Mouse (Mus musculus) stomach, embryonic 15.5 days (tissue): ENCODE data around the gene H13. TPM values are rescaled to one million over a fixed set of nuclear protein-coding genes. Genes with fewer than 3 reads are reported as not detected.

Source experiments
- ATAC-seq: fragments of 200-750 bp; cut with Nextera tagmentation; 2 replicates; pipeline ENCODE4 v1.8.0; 2017; ENCODE audit warnings: low read depth, moderate number of reproducible peaks, moderate TSS enrichment; ENCODE audit not compliant: insufficient read depth, low FRiP score
- H3K27ac ChIP-seq: fragments of 300-500 bp; sonication (generic); 2 replicates; pipeline ENCODE4 v1.5.1; 2015; ENCODE audit warnings: mild to moderate bottlenecking, inconsistent platforms
- H3K27me3 ChIP-seq: fragments of 300-500 bp; sonication (generic); replicated peaks from 2 replicates; pipeline ENCODE4 v1.6.1; 2015; ENCODE audit warnings: inconsistent platforms
- H3K36me3 ChIP-seq: fragments of 300-500 bp; sonication (generic); 2 replicates; pipeline ENCODE4 v1.6.1; 2015; ENCODE audit warnings: inconsistent platforms
- H3K4me1 ChIP-seq: fragments of 300-500 bp; sonication (generic); 2 replicates; pipeline ENCODE4 v1.6.1; 2015; ENCODE audit warnings: inconsistent platforms
- H3K4me2 ChIP-seq: fragments of 300-500 bp; sonication (generic); 2 replicates; pipeline ENCODE4 v1.6.1; 2015; ENCODE audit warnings: mild to moderate bottlenecking, inconsistent platforms
- H3K4me3 ChIP-seq: fragments of 300-500 bp; sonication (generic); replicated peaks from 2 replicates; pipeline ENCODE4 v1.5.1; 2015; ENCODE audit warnings: inconsistent platforms
- H3K9ac ChIP-seq: fragments of 300-500 bp; sonication (generic); 2 replicates; pipeline ENCODE4 v1.6.1; 2015; ENCODE audit warnings: inconsistent platforms
- H3K9me3 ChIP-seq: fragments of 300-500 bp; sonication (generic); 2 replicates; pipeline ENCODE4 v1.6.1; 2016; ENCODE audit warnings: inconsistent platforms
- WGBS: fragments of 180-500 bp; shearing (Covaris S2); methylation state at CpG from one replicate; pipeline ENCODE4 v1.1.7; 2015; 5-methylcytosine and 5-hydroxymethylcytosine counted together
- polyA plus RNA-seq: library from polyadenylated mRNA; unstranded; fragments of >200 nt; fragmentation: Nextera tagmentation; extraction: Ambion mirVana; gene quantifications from 2 replicates; pipeline ENCODE4 v1.2.1, GENCODE M21; 2015

H13 gene
- polyA plus RNA-seq, 1 experiment from 2014 or later, result 122 TPM

DNA sequence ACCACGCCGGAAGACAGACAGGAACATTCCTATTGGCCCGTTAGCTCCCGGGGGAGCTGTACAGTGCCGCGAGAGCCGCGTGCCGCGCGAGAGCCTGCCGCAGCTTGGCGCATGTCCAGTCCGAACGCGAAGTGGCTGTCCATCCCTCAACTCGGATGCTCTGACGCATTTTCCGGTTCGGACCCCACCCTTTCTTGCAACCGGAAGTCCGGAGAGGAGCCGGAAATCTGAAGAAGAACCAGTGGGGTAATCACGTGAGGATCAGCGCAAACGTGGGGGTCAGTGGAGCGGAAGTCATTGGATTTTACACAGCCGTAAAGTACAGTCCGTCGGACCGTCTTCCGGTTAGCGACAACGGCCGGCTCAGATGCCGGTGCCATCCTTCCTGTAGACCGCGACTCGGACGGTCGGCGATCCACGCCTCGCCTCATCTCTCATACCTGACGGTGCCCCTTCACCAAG lies 17.6 kb downstream of the H13 start, which contains the start of gene Mcts2:
Gene Mcts2, plus strand, starts transcription at position 230 of the 462 bp plus-strand sequence.
- Histone ChIP-seq H3K27me3 (no peaks in the 10 kb centered on the region), H3K4me2 (peak within 1 kb of the TSS; percentile 61), H3K36me3 (peaks cover 71% of the 10 kb centered on the region), H3K27ac (peak within 1 kb of the TSS; percentile 55), H3K9me3 (no peaks in the 10 kb centered on the region), H3K4me1 (no peaks in the 10 kb centered on the region), H3K9ac (peak within 1 kb of the TSS; percentile 23; the same call in 1 of the 2 replicates), H3K4me3 (peak within 1 kb of the TSS; percentile 46)
- WGBS, result 45% methylated on average over 45 of the region's 45 CpGs
- peak; percentile 97 for ATAC-seq

DNA sequence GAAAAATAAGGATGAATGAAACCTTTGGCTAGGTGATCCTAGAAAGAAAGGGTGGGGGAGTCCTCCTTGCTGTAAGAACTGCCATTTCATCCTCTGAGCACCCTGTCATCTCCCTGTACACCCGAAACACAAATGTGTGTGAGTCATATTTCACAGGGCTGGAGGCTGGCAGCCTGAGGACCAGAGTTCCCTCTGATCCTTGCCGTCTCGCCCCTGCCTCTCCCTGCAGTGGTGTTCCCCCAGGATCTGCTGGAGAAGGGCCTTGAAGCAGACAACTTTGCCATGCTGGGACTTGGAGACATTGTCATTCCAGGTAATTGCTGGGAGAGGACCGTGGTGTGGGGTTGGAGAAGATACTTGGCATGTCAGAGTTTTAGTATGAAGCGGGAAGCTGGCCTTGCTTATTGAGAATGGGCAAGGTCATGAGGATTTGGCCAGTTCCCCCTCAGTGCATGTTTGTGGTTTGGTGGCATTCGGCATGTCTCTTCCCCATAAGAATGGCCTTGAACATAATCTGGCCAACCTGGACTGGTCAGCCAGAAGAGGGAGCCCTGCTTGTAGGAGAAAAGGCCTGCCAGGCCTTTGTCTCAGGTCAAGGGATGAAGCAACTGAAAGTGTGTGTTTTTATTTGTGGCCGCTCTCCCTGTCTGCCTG lies 22.4 kb downstream of the H13 start:
- Histone ChIP-seq H3K27ac (no peak overlapping the region), H3K4me3 (no peak overlapping the region), H3K9ac (no peak overlapping the region), H3K9me3 (no peaks in the 10 kb centered on the region), H3K27me3 (no peaks in the 10 kb centered on the region), H3K36me3 (peaks cover 38% of the 10 kb centered on the region), H3K4me2 (no peak overlapping the region), H3K4me1 (peaks cover 4% of the 10 kb centered on the region; the same call in 1 of the 2 replicates)
- 69% methylated on average over 7 of the region's 7 CpGs for WGBS
- ATAC-seq, result no peak

DNA sequence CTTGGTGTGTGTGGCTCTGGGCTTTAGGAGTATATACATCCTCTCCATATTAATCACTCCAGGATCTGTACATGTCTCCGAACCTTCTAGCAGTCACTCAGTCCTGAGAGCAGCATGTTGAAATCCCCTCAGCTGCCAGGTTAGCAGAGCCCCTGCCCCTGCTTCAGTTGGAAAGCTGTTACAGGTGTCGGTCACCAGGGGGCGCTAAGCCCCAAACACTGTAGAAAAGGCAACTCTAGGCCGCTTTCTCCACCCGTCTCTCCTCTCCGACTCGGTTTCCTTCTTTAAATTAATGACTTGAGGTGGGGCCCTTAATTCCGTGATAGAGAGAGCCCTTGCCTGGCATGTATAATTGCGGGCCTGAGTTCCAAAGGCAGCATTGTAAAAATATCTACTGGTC lies 24.0 kb downstream of the H13 start:
- 13% methylated on average over 9 of the region's 9 CpGs for WGBS
- Histone ChIP-seq H3K9ac (no peak overlapping the region), H3K4me1 (peaks cover 8% of the 10 kb centered on the region), H3K4me3 (no peak overlapping the region; the same call in 1 of the 2 replicates), H3K27ac (0 out of 2 replicates have a peak overlapping the region, but pooled peaks have one; percentile 46), H3K27me3 (no peaks in the 10 kb centered on the region), H3K4me2 (peak overlapping the region; percentile 33), H3K9me3 (no peaks in the 10 kb centered on the region), H3K36me3 (peaks cover 28% of the 10 kb centered on the region)
- ATAC-seq, result no peak

DNA sequence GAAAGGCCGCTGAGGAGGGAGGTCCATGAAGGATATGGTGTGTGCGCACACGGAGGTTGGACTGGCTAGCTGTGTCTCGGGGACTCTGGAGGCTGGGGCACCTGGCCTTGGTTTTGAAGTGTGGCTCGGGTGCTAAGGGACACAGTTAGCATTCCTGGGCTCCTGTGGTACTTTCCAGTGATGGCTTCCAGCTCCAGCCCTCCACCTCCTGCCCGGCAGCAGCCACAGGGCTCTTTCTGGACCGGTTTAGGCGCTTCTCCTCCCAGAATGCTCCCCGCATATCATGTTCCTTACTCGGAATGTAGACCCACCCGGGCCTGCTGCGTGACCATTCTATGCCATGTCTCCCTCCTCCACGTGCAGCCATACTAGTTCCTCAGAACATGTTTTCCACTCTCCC lies 24.5 kb downstream of the H13 start:
- no peak overlapping the region; the same call in 1 of the 2 replicates for H3K4me3 ChIP-seq
- H3K4me1 ChIP-seq, result peaks cover 8% of the 10 kb centered on the region
- no peak overlapping the region for H3K9ac ChIP-seq
- 83% methylated on average over 13 of the region's 13 CpGs for WGBS
- H3K27me3 ChIP-seq, result no peaks in the 10 kb centered on the region
- no peaks in the 10 kb centered on the region for H3K9me3 ChIP-seq
- peak overlapping the region; percentile 33 for H3K4me2 ChIP-seq
- no peak for ATAC-seq
- H3K27ac ChIP-seq, result peak overlapping the region; percentile 46; the same call in 1 of the 2 replicates
- H3K36me3 ChIP-seq, result peaks cover 26% of the 10 kb centered on the region

DNA sequence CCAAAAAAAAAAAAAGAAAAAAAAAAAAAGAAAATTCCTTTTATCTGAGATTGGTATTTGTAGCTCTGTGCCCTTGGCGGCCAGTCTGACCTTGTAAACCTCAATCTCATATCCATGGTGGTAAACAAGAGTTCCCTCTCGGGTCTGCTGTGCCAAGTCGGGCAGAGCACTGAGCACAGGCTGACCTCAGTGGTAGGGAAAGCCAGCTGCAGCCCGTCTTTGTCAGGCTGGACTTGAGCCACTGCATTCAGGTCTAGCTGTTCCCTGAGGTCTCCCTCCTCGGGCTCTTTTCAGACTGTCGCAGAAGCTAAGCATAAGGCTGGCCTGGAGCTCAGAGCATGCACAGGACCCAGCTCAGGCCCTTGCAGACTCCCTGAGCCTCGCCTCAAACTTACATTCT lies 25.4 kb downstream of the H13 start:
- no peak for ATAC-seq
- H3K4me2 ChIP-seq, result no peak overlapping the region
- H3K4me1 ChIP-seq, result peaks cover 8% of the 10 kb centered on the region
- no peaks in the 10 kb centered on the region for H3K27me3 ChIP-seq
- H3K36me3 ChIP-seq, result peaks cover 17% of the 10 kb centered on the region
- WGBS, result 57% methylated on average over 7 of the region's 7 CpGs
- no peaks in the 10 kb centered on the region for H3K9me3 ChIP-seq
- no peak overlapping the region for H3K27ac ChIP-seq
- H3K4me3 ChIP-seq, result no peak overlapping the region
- no peak overlapping the region for H3K9ac ChIP-seq

DNA sequence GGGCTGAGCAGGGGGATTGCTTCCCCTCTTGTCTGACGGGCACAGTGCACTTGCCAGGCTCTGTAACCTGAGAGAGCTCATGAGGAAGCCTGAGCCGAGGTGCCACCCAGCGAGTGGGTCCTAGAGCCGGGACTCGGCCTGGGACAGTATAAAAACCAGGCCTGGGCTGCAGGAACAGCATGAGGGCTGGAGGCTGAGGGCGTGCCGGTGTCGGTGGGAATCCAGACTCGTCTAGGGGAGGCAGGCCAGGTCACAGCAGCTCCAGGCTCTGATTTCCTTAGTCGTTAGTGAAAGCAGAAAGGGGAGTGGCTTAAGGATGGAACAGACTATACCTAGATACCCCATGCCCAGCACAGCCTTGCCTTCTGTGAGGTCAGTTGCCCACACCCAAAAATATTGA lies 26.8 kb downstream of the H13 start:
- Histone ChIP-seq H3K9me3 (no peaks in the 10 kb centered on the region), H3K9ac (no peak overlapping the region), H3K27ac (peak overlapping the region; percentile 70; the same call in 1 of the 2 replicates), H3K4me2 (no peak overlapping the region), H3K4me1 (peaks cover 8% of the 10 kb centered on the region), H3K36me3 (peaks cover 30% of the 10 kb centered on the region), H3K4me3 (no peak overlapping the region), H3K27me3 (no peaks in the 10 kb centered on the region)
- 76% methylated on average over 10 of the region's 10 CpGs for WGBS
- ATAC-seq, result no peak

DNA sequence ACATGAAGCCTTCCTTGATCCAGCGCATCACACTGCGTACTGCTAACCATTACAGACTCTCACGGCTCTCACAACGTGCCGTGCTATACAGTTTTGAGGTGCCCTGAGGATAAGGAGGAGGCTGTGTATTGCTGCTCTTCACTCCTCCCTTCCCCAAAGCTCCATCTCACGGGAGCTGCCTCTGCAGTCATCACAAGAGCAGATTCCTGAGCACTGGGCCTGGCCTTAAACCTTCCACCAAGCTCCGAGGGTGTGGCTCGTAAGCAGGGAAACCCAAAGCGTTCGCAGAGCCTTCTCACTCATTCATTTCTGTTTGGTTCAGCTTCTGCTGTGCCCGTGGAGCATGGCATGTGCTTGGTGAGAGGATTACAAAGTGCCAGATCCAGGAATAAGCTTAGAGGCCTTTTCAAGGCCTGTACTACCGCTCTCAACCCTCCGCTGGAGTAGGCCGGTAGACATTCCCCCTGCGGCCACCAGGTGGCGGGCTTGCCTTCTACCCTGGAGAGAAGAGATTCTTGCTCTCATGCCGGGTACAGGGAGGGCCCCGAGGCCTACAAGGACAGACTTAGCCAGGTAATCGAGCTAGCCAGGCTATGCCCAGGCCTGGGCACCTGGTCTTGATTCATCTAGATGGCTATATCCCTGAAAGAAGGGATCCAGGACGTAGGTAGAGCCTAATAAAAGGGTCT lies 27.4 kb downstream of the H13 start:
- Histone ChIP-seq H3K4me3 (no peak overlapping the region), H3K36me3 (peaks cover 36% of the 10 kb centered on the region), H3K27me3 (no peaks in the 10 kb centered on the region), H3K9ac (peak overlapping the region; percentile 24; the same call in 1 of the 2 replicates), H3K4me2 (no peak overlapping the region), H3K27ac (peak overlapping the region; percentile 70), H3K9me3 (no peaks in the 10 kb centered on the region), H3K4me1 (peaks cover 8% of the 10 kb centered on the region)
- peak; percentile 37 for ATAC-seq
- 40% methylated on average over 20 of the region's 20 CpGs for WGBS

DNA sequence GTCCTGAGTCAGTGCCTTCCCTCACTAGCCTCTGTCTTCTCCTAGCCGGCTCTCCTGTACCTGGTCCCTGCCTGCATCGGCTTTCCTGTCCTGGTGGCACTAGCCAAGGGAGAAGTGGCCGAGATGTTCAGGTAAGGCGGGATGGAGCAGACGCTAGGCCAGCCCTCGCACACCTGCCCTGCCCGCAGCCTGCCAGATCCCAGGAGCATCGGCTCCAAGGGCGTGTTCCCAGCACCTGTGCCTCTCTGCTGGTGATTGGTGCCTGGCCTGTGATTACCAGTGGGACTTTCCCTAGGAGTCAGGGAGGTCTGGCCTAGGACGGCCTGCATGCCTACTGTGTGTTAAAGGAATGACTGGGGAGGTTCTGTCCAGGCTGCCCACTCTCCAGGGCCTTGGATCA lies 30.9 kb downstream of the H13 start:
- no peaks in the 10 kb centered on the region for H3K9me3 ChIP-seq
- H3K4me3 ChIP-seq, result no peak overlapping the region
- peaks cover 8% of the 10 kb centered on the region for H3K4me1 ChIP-seq
- WGBS, result 88% methylated on average over 10 of the region's 10 CpGs
- 0 out of 2 replicates have a peak overlapping the region, but pooled peaks have one; percentile 18 for H3K27ac ChIP-seq
- H3K27me3 ChIP-seq, result no peaks in the 10 kb centered on the region
- no peak overlapping the region for H3K4me2 ChIP-seq
- peaks cover 57% of the 10 kb centered on the region for H3K36me3 ChIP-seq
- H3K9ac ChIP-seq, result no peak overlapping the region
- ATAC-seq, result peak; percentile 7; the same call in 1 of the 2 replicates

DNA sequence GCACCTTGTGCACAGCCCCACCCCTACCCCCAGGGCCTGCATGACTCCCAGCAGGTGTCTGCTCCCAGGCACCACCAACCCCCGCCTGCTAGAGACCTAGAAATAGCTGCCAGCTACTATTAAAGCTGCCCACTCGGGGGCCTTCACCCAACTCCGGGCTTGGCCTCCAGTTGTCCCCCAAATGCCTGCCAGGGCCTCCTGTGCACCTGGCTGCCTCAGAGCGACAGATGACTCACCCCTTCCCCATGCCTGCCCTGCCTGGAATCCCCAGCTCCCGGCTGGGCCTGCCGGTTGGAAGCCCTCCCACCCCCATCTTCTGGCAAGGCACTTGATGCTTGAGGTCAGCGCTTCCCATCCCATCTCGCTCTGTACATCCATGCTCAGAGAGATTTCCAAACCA lies 31.5 kb downstream of the H13 start:
- WGBS, result 86% methylated on average over 8 of the region's 8 CpGs
- H3K9ac ChIP-seq, result no peak overlapping the region
- H3K4me2 ChIP-seq, result no peak overlapping the region
- H3K36me3 ChIP-seq, result peaks cover 55% of the 10 kb centered on the region
- H3K27me3 ChIP-seq, result no peaks in the 10 kb centered on the region
- H3K27ac ChIP-seq, result no peak overlapping the region
- H3K4me1 ChIP-seq, result peaks cover 9% of the 10 kb centered on the region
- H3K9me3 ChIP-seq, result no peaks in the 10 kb centered on the region
- H3K4me3 ChIP-seq, result no peak overlapping the region
- no peak for ATAC-seq

DNA sequence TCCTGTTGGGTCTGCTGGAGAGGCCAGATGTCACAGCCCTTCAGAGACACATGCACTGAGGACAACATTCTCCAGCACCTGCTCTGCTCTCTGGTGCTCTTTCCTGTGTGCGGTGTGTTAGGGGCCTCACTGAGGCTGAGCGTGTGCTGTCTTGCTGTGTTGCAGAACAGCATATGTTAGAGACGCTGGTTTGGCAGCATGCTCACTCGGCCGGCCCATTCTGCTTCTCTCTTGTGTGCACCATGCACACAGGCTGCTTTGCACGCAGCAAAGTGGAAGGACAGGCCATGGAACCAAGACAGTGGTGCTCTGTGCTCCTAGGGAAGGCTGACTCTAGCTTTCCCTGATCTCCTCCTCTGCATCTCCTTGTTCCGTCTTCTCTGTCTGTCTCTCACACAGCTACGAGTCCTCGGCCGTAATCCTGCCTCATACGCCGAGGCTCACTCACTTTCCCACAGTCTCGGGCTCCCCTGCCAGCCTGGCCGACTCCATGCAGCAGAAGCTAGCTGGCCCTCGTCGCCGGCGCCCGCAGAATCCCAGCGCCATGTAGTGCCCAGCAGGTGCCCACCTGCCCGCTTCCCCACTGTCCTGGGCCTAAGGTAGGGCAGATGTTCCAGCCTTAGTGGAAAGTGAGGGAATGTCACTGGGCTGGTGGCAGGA lies 34.5 kb downstream of the H13 start:
- ATAC-seq, result no peak
- H3K4me1 ChIP-seq, result peaks cover 30% of the 10 kb centered on the region
- 90% methylated on average over 21 of the region's 21 CpGs for WGBS
- H3K27me3 ChIP-seq, result no peaks in the 10 kb centered on the region
- no peaks in the 10 kb centered on the region for H3K9me3 ChIP-seq
- H3K36me3 ChIP-seq, result peaks cover 45% of the 10 kb centered on the region
- H3K9ac ChIP-seq, result no peak overlapping the region
- no peak overlapping the region for H3K27ac ChIP-seq
- no peak overlapping the region for H3K4me3 ChIP-seq
- no peak overlapping the region for H3K4me2 ChIP-seq

DNA sequence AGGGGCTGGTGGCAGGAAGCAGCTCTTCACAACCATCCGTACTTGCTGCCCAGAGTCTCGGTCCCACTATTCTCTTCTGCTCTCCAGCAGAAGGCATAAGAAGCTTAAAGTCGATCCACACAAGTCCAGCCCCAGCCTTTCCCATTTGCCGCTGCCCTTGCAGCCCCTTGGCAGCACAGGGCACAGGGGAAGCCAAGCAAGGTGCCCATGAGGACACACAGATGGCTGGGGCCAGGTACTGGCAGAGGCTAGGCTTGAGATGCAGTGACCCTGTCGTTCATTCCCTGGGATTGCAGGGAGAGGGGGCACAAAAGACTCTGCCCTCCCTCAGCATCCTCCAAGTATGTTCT lies 35.0 kb downstream of the H13 start:
- Histone ChIP-seq H3K4me3 (no peak overlapping the region), H3K36me3 (peaks cover 45% of the 10 kb centered on the region)
- 88% methylated on average over 5 of the region's 5 CpGs for WGBS

More for the DNA sequence above, 35.0 kb downstream of the H13 start:
- Histone ChIP-seq H3K27ac (no peak overlapping the region), H3K4me2 (no peak overlapping the region), H3K4me1 (peaks cover 30% of the 10 kb centered on the region), H3K9ac (no peak overlapping the region), H3K27me3 (no peaks in the 10 kb centered on the region), H3K9me3 (no peaks in the 10 kb centered on the region)
- ATAC-seq, result no peak
